Mouse (Mus musculus) liver, embryonic 14.5 days (tissue): ENCODE measurements around the gene Ap3b1. TPM values are rescaled to one million over a fixed set of nuclear protein-coding genes. Genes with fewer than 3 reads are reported as not detected.

Source experiments
- ATAC-seq: fragments of 200-750 bp; cut with Nextera tagmentation; 2 replicates; pipeline ENCODE4 v1.8.0; 2017; ENCODE audit warnings: moderate number of reproducible peaks, mild to moderate bottlenecking, moderate library complexity; ENCODE audit not compliant: insufficient read depth
- DNase-seq, 3 experiments: peaks; one replicate each; pipeline ENCODE4 v3.0.0-alpha.2; 2012 to 2013; ENCODE audit warnings: low read depth in 3 of 3, low spot score in 3 of 3
- H3K27ac ChIP-seq: fragments of 300-500 bp; sonication (generic); 2 replicates; pipeline ENCODE4 v1.5.1; 2014; ENCODE audit warnings: moderate library complexity, mild to moderate bottlenecking, control low read depth, inconsistent platforms
- H3K27me3 ChIP-seq: fragments of 300-500 bp; sonication (generic); 2 replicates; pipeline ENCODE4 v1.6.1; 2014; ENCODE audit warnings: mild to moderate bottlenecking, low read length, moderate library complexity; ENCODE audit not compliant: control insufficient read depth, insufficient read depth
- H3K36me3 ChIP-seq: fragments of 300-500 bp; sonication (generic); replicated peaks from 2 replicates; pipeline ENCODE4 v1.6.1; 2014; ENCODE audit warnings: low read depth; ENCODE audit not compliant: control insufficient read depth, insufficient read depth
- H3K4me1 ChIP-seq, 2 experiments: fragments of 200-500 bp in 1 of 2; fragments of 300-500 bp in 1 of 2; sonication (generic) in 1 of 2; replicated peaks; 2 replicates each; pipeline ENCODE4 v1.6.1; 2012 to 2014; ENCODE audit warnings: antibody characterized with exemption in 1 of 2, inconsistent platforms in 1 of 2, low read length in 1 of 2; ENCODE audit not compliant: control insufficient read depth in 2 of 2, insufficient read depth in 2 of 2
- H3K4me2 ChIP-seq: fragments of 300-500 bp; sonication (generic); 2 replicates; pipeline ENCODE4 v1.6.1; 2014; ENCODE audit warnings: low read depth, mild to moderate bottlenecking, control low read depth, moderate library complexity
- H3K4me3 ChIP-seq, 2 experiments: fragments of 200-500 bp in 1 of 2; fragments of 300-500 bp in 1 of 2; sonication (generic) in 1 of 2; 2 replicates each; pipeline ENCODE4 v1.5.1; 2012 to 2014; ENCODE audit warnings: low read depth in 2 of 2, low read length in 2 of 2, mild to moderate bottlenecking in 2 of 2, control low read depth in 1 of 2, inconsistent platforms in 1 of 2, moderate library complexity in 1 of 2; ENCODE audit not compliant: insufficient read depth in 1 of 2
- H3K9ac ChIP-seq: fragments of 300-500 bp; sonication (generic); replicated peaks from 2 replicates; pipeline ENCODE4 v1.6.1; 2014; ENCODE audit warnings: mild to moderate bottlenecking, control low read depth, moderate library complexity
- H3K9me3 ChIP-seq: fragments of 300-500 bp; sonication (generic); 2 replicates; pipeline ENCODE4 v1.6.1; 2016; ENCODE audit warnings: low read length, mixed read lengths; ENCODE audit not compliant: control insufficient read depth
- CTCF ChIP-seq: IDR thresholded peaks from 2 replicates; pipeline ENCODE4 v1.5.1; 2016; ENCODE audit warnings: antibody characterized with exemption, low read depth, control low read depth
- EP300 ChIP-seq: IDR thresholded peaks from 2 replicates; pipeline ENCODE4 v1.6.1; 2016; ENCODE audit warnings: antibody characterized with exemption, low read depth
- WGBS: fragments of 180-500 bp; shearing (Covaris S2); extraction: QIAGEN DNeasy Blood & Tissue Kit; methylation state at CpG from one replicate; pipeline ENCODE4 v1.1.7; 2014; ENCODE audit not compliant: insufficient replicate concordance; 5-methylcytosine and 5-hydroxymethylcytosine counted together
- microRNA-seq: library from miRNA; unstranded; fragments of <30 nt; microRNA quantifications from one replicate; pipeline ENCODE4, GENCODE M21; 2016
- polyA plus RNA-seq, 2 experiments: library from polyadenylated mRNA; depleted of rRNA in 1 of 2; stranded (reverse) in 1 of 2; unstranded in 1 of 2; fragments of >200 nt; fragmentation: Nextera tagmentation in 1 of 2; extraction: Ambion mirVana in 1 of 2; gene quantifications; 2 replicates each; pipeline versions ENCODE4 v1.2.1 to v1.2.3; 2012 to 2014

Gene Ap3b1
- polyA plus RNA-seq, 2 experiments: 16.1 to 16.8 TPM

DNA sequence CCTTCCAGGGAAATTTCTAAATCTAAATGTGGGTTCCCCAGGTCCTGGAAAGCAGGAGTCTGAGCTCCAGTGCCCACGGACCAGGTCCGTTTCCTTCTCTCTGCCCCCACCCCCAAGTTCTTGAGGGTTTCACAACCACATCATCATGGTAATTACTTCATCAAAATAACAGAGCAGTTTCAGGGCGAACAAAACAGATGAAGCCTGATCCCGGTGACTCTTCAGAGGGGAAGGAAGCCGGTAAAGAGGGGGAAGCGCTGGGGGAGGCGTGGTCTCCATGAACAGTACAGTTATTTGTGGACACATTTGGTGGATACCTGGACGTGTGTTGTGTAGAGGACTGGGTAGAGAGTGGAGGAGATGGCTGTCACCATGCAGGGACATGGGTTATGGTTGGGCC, 241.0 kb downstream of the Ap3b1 start:
- Histone ChIP-seq H3K27ac (no peak overlapping the region), H3K9ac (no peak overlapping the region), H3K27me3 (peaks cover 36% of the 10 kb centered on the region), H3K4me2 (no peak overlapping the region), H3K4me1 (no peaks in the 10 kb centered on the region), H3K9me3 (no peaks in the 10 kb centered on the region), H3K36me3 (no peaks in the 10 kb centered on the region), H3K4me3 (no peak overlapping the region)
- DNase-seq: no peak
- ATAC-seq: no peak
- 18% methylated on average over 8 of the region's 8 CpGs for WGBS
- TF ChIP-seq CTCF: no peak
- TF ChIP-seq EP300: no peak

GRCm38 (mm10) chr13:94607035-94607860, 248.5 kb downstream of the Ap3b1 start:
- no peaks in the 10 kb centered on the region for H3K9me3 ChIP-seq
- no peak overlapping the region for H3K4me2 ChIP-seq
- no peak overlapping the region for H3K9ac ChIP-seq
- TF ChIP-seq CTCF: no peak
- no peak for TF ChIP-seq EP300
- H3K4me1 ChIP-seq: no peaks in the 10 kb centered on the region
- no peaks in the 10 kb centered on the region for H3K27me3 ChIP-seq
- H3K4me3 ChIP-seq: no peak overlapping the region
- H3K36me3 ChIP-seq: no peaks in the 10 kb centered on the region
- ATAC-seq (no peak), DNase-seq (no peak)
- 63% methylated on average over 9 of the region's 9 CpGs for WGBS
- H3K27ac ChIP-seq: no peak overlapping the region

- Histone ChIP-seq H3K27ac (no peak overlapping the region), H3K4me2 (no peak overlapping the region), H3K27me3 (no peaks in the 10 kb centered on the region), H3K9me3 (no peaks in the 10 kb centered on the region), H3K4me1 (no peaks in the 10 kb centered on the region), H3K4me3 (no peak overlapping the region), H3K9ac (no peak overlapping the region), H3K36me3 (no peaks in the 10 kb centered on the region)
- DNase-seq (no peak), ATAC-seq (no peak)
- 59% methylated on average over 7 of the region's 7 CpGs for WGBS
- TF ChIP-seq EP300: no peak
- no peak for TF ChIP-seq CTCF
Observed at GRCm38 (mm10) chr13:94607861-94608223, 249.1 kb downstream of the Ap3b1 start.

DNA sequence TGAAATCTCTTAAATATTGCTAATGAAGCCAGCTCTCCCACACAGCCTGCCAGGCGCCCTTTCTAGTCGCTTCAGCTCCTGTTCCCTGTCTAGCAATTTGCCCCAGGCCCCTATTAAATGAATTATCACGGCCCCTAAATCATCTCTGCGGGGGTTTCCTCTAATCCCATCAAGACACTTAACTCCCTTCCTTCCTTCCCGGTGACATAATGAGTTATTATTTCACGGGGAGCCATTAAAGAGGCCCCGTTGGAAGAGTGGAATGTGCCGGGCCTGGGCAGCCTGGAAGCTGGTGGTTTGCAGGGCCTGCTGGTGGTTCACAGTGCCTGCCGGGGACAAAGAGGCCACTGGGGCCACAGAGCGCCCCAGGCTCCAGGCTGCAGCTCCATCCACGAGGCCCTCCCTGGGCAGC, 249.7 kb downstream of the Ap3b1 start:
- H3K36me3 ChIP-seq: no peaks in the 10 kb centered on the region
- TF ChIP-seq CTCF: no peak
- TF ChIP-seq EP300: no peak
- ATAC-seq (no peak), DNase-seq (no peak)
- 25% methylated on average over 11 of the region's 11 CpGs for WGBS
- H3K4me1 ChIP-seq: no peaks in the 10 kb centered on the region
- H3K4me2 ChIP-seq: no peak overlapping the region
- H3K9me3 ChIP-seq: no peaks in the 10 kb centered on the region
- H3K9ac ChIP-seq: no peak overlapping the region
- H3K27me3 ChIP-seq: no peaks in the 10 kb centered on the region
- no peak overlapping the region for H3K4me3 ChIP-seq
- H3K27ac ChIP-seq: no peak overlapping the region

DNA sequence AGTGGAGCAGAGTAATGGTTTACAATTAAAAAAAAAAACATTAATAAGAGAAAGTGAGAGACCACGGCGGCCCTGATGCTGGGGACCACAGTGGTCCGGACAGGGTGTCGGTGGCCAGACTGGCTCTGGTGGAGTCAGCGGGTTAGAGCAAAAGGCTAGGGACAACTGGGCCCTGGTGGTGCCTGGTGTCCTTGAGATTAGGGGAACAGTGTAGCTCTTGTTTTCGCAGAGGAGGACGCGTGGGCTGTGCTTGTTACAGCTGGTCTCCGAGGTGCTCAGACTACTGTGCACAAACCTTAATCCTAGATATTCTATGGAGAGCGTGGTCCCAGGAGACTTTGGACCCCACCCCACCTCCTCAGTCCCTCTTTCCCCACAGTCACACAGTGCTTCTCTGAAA, 250.2 kb downstream of the Ap3b1 start:
- H3K27me3 ChIP-seq: no peaks in the 10 kb centered on the region
- WGBS: 78% methylated on average over 10 of the region's 10 CpGs
- no peak overlapping the region for H3K4me2 ChIP-seq
- H3K4me1 ChIP-seq: no peaks in the 10 kb centered on the region
- ATAC-seq: no peak
- no peaks in the 10 kb centered on the region for H3K9me3 ChIP-seq
- TF ChIP-seq EP300 (no peak), CTCF (no peak)
- H3K9ac ChIP-seq: no peak overlapping the region
- no peak overlapping the region for H3K4me3 ChIP-seq
- no peak for DNase-seq
- H3K27ac ChIP-seq: no peak overlapping the region
- H3K36me3 ChIP-seq: no peaks in the 10 kb centered on the region

Small RNA genes within 50 kb of the gene (microRNA-seq; reads per million reads assigned to microRNA genes)
- not detected for gene Gm25109

Other genes starting within 250 kb of the Ap3b1 start
- 3.1 and 4.2 TPM in 2 replicates for gene Scamp1, start 73.1 kb upstream of the Ap3b1 start, polyA plus RNA-seq (2012; rRNA removed)
- 5.0 and 5.6 TPM in 2 replicates for gene Scamp1, start 73.1 kb upstream of the Ap3b1 start, polyA plus RNA-seq (2014; fragmentation: Nextera tagmentation; extraction: Ambion mirVana)